Mouse (Mus musculus) limb, embryonic 15.5 days (tissue): Measurements from ENCODE around the gene Gm20388. TPM values are rescaled to one million over a fixed set of nuclear protein-coding genes. Genes with fewer than 3 reads are reported as not detected.

ENCODE experiments used
- ATAC-seq: fragments of 200-750 bp; cut with Nextera tagmentation; 2 replicates; pipeline ENCODE4 v1.8.0; 2017; ENCODE audit warnings: low read depth, moderate TSS enrichment; ENCODE audit not compliant: insufficient number of reproducible peaks, low FRiP score, low TSS enrichment
- H3K27ac ChIP-seq: fragments of 300-500 bp; sonication (generic); 2 replicates; pipeline ENCODE4 v1.5.1; 2015; ENCODE audit warnings: moderate library complexity, mild to moderate bottlenecking, inconsistent platforms
- H3K27me3 ChIP-seq: fragments of 300-500 bp; sonication (generic); 2 replicates; pipeline ENCODE4 v1.6.1; 2015; ENCODE audit warnings: inconsistent platforms
- H3K36me3 ChIP-seq: fragments of 300-500 bp; sonication (generic); 2 replicates; pipeline ENCODE4 v1.6.1; 2015; ENCODE audit warnings: inconsistent platforms
- H3K4me1 ChIP-seq: fragments of 300-500 bp; sonication (generic); 2 replicates; pipeline ENCODE4 v1.6.1; 2015; ENCODE audit warnings: inconsistent platforms
- H3K4me2 ChIP-seq: fragments of 300-500 bp; sonication (generic); 2 replicates; pipeline ENCODE4 v1.6.1; 2015; ENCODE audit warnings: mild to moderate bottlenecking, inconsistent platforms
- H3K4me3 ChIP-seq: fragments of 300-500 bp; sonication (generic); 2 replicates; pipeline ENCODE4 v1.5.1; 2015; ENCODE audit warnings: mild to moderate bottlenecking, inconsistent platforms
- H3K9ac ChIP-seq: fragments of 300-500 bp; sonication (generic); 2 replicates; pipeline ENCODE4 v1.6.1; 2015; ENCODE audit warnings: inconsistent platforms
- H3K9me3 ChIP-seq: fragments of 300-500 bp; sonication (generic); 2 replicates; pipeline ENCODE4 v1.6.1; 2016; ENCODE audit warnings: inconsistent platforms
- WGBS: fragments of 180-500 bp; shearing (Covaris S2); methylation state at CpG from one replicate; pipeline ENCODE4 v1.1.7; 2015; 5-methylcytosine and 5-hydroxymethylcytosine counted together
- polyA plus RNA-seq: library from polyadenylated mRNA; unstranded; fragments of >200 nt; fragmentation: Nextera tagmentation; extraction: Ambion mirVana; gene quantifications from 2 replicates; pipeline ENCODE4 v1.2.1, GENCODE M21; 2015

Gene Gm20388
- polyA plus RNA-seq, 1 experiment from 2014 or later = 4.9 TPM

GRCm38 (mm10) chr8:123298301-123298700 lies 3387.7 kb downstream of the Gm20388 start:
- Histone ChIP-seq H3K27ac (no peak overlapping the region), H3K9me3 (no peaks in the 10 kb centered on the region), H3K4me2 (no peak overlapping the region), H3K36me3 (peaks cover 21% of the 10 kb centered on the region), H3K4me1 (no peaks in the 10 kb centered on the region), H3K27me3 (no peaks in the 10 kb centered on the region), H3K4me3 (no peak overlapping the region), H3K9ac (no peak overlapping the region)
- 92% methylated on average over 11 of the region's 11 CpGs for WGBS
- ATAC-seq = no peak

GRCm38 (mm10) chr8:123308738-123309137 lies 3398.1 kb downstream of the Gm20388 start:
- no peaks in the 10 kb centered on the region for H3K27me3 ChIP-seq
- ATAC-seq = no peak
- H3K9me3 ChIP-seq = no peaks in the 10 kb centered on the region
- no peaks in the 10 kb centered on the region for H3K4me1 ChIP-seq
- H3K36me3 ChIP-seq = peaks cover 11% of the 10 kb centered on the region; the same call in 1 of the 2 replicates
- no peak overlapping the region for H3K27ac ChIP-seq
- 67% methylated on average over 4 of the region's 4 CpGs for WGBS
- H3K4me2 ChIP-seq = no peak overlapping the region
- H3K4me3 ChIP-seq = no peak overlapping the region
- H3K9ac ChIP-seq = no peak overlapping the region

- WGBS = 2% methylated on average over 21 of the region's 21 CpGs
- peak overlapping the region; percentile 47 for H3K9ac ChIP-seq
- H3K4me3 ChIP-seq = peak overlapping the region; percentile 54
- H3K36me3 ChIP-seq = no peaks in the 10 kb centered on the region
- no peaks in the 10 kb centered on the region for H3K9me3 ChIP-seq
- no peak overlapping the region for H3K27ac ChIP-seq
- H3K4me2 ChIP-seq = peak overlapping the region; percentile 88
- H3K4me1 ChIP-seq = peaks cover 19% of the 10 kb centered on the region
- peak; percentile 73 for ATAC-seq
- no peaks in the 10 kb centered on the region for H3K27me3 ChIP-seq
Observed at GRCm38 (mm10) chr8:123317781-123318466, 3407.3 kb downstream of the Gm20388 start.

- Histone ChIP-seq H3K4me3 (peak within 1 kb of the TSS; percentile 54), H3K9ac (peak within 1 kb of the TSS; percentile 47), H3K9me3 (no peaks in the 10 kb centered on the region), H3K36me3 (no peaks in the 10 kb centered on the region), H3K4me2 (peak within 1 kb of the TSS; percentile 88), H3K27ac (no peak within 1 kb of the TSS), H3K27me3 (no peaks in the 10 kb centered on the region), H3K4me1 (peaks cover 19% of the 10 kb centered on the region)
- WGBS = under 1% methylated on average over 24 of the region's 24 CpGs
- peak; percentile 95 for ATAC-seq
Observed at GRCm38 (mm10) chr8:123318467-123318911, 3407.8 kb downstream of the Gm20388 start, which contains the start of gene Fanca. Gene Fanca, minus strand, starts transcription at chr8:123318576.

- Histone ChIP-seq H3K4me3 (no peak overlapping the region), H3K27ac (no peak overlapping the region), H3K9ac (no peak overlapping the region), H3K4me2 (no peak overlapping the region), H3K27me3 (no peaks in the 10 kb centered on the region), H3K9me3 (no peaks in the 10 kb centered on the region), H3K36me3 (no peaks in the 10 kb centered on the region), H3K4me1 (peaks cover 19% of the 10 kb centered on the region)
- WGBS = 33% methylated on average over 7 of the region's 7 CpGs
- ATAC-seq = no peak
Observed at GRCm38 (mm10) chr8:123319522-123320164, 3409.0 kb downstream of the Gm20388 start.

- ATAC-seq = no peak
Observed at GRCm38 (mm10) chr8:123328552-123328951, 3417.9 kb downstream of the Gm20388 start.

GRCm38 (mm10) chr8:123329350-123329749 lies 3418.7 kb downstream of the Gm20388 start:
- Histone ChIP-seq H3K9ac (no peak overlapping the region), H3K4me2 (no peak overlapping the region), H3K4me1 (peaks cover 17% of the 10 kb centered on the region), H3K9me3 (no peaks in the 10 kb centered on the region), H3K27ac (no peak overlapping the region), H3K36me3 (no peaks in the 10 kb centered on the region), H3K4me3 (no peak overlapping the region), H3K27me3 (peaks cover 30% of the 10 kb centered on the region)
- 83% methylated on average over 4 of the region's 4 CpGs for WGBS
- no peak for ATAC-seq

More at GRCm38 (mm10) chr8:123328552-123328951, 3417.9 kb downstream of the Gm20388 start:
- Histone ChIP-seq H3K36me3 (no peaks in the 10 kb centered on the region), H3K4me1 (peaks cover 15% of the 10 kb centered on the region), H3K27ac (no peak overlapping the region), H3K4me2 (no peak overlapping the region), H3K27me3 (peaks cover 22% of the 10 kb centered on the region), H3K9me3 (no peaks in the 10 kb centered on the region), H3K9ac (no peak overlapping the region), H3K4me3 (no peak overlapping the region)
- 86% methylated on average over 2 of the region's 2 CpGs for WGBS

- Histone ChIP-seq H3K27ac (no peak overlapping the region), H3K4me1 (peaks cover 17% of the 10 kb centered on the region), H3K9me3 (no peaks in the 10 kb centered on the region), H3K9ac (no peak overlapping the region), H3K27me3 (peaks cover 35% of the 10 kb centered on the region), H3K4me3 (no peak overlapping the region), H3K36me3 (no peaks in the 10 kb centered on the region), H3K4me2 (no peak overlapping the region)
- ATAC-seq = no peak
- WGBS = 73% methylated on average over 5 of the region's 5 CpGs
Observed at GRCm38 (mm10) chr8:123329961-123330360, 3419.3 kb downstream of the Gm20388 start.

GRCm38 (mm10) chr8:123330701-123331100 lies 3420.1 kb downstream of the Gm20388 start:
- no peak overlapping the region for H3K27ac ChIP-seq
- H3K9me3 ChIP-seq = no peaks in the 10 kb centered on the region
- peaks cover 35% of the 10 kb centered on the region for H3K27me3 ChIP-seq
- no peak overlapping the region for H3K4me3 ChIP-seq
- no peak for ATAC-seq
- H3K36me3 ChIP-seq = no peaks in the 10 kb centered on the region
- WGBS = 68% methylated on average over 6 of the region's 6 CpGs
- H3K9ac ChIP-seq = no peak overlapping the region
- H3K4me1 ChIP-seq = peaks cover 17% of the 10 kb centered on the region
- H3K4me2 ChIP-seq = no peak overlapping the region

GRCm38 (mm10) chr8:123331301-123331700 lies 3420.7 kb downstream of the Gm20388 start:
- no peak overlapping the region for H3K9ac ChIP-seq
- no peak overlapping the region for H3K4me2 ChIP-seq
- no peak overlapping the region for H3K4me3 ChIP-seq
- ATAC-seq = no peak
- no peaks in the 10 kb centered on the region for H3K9me3 ChIP-seq
- H3K27ac ChIP-seq = no peak overlapping the region
- H3K27me3 ChIP-seq = peaks cover 35% of the 10 kb centered on the region
- no peaks in the 10 kb centered on the region for H3K36me3 ChIP-seq
- WGBS = 78% methylated on average over 2 of the region's 2 CpGs
- peaks cover 17% of the 10 kb centered on the region for H3K4me1 ChIP-seq

- peak overlapping the region; percentile 56 for H3K4me3 ChIP-seq
Observed at GRCm38 (mm10) chr8:123331810-123332209, 3421.2 kb downstream of the Gm20388 start.

More at GRCm38 (mm10) chr8:123331810-123332209, 3421.2 kb downstream of the Gm20388 start:
- no peaks in the 10 kb centered on the region for H3K9me3 ChIP-seq
- peak overlapping the region; percentile 96; the same call in 1 of the 2 replicates for H3K4me2 ChIP-seq
- H3K9ac ChIP-seq = no peak overlapping the region
- H3K27me3 ChIP-seq = peaks cover 35% of the 10 kb centered on the region
- no peaks in the 10 kb centered on the region for H3K36me3 ChIP-seq
- no peak overlapping the region for H3K27ac ChIP-seq
- 37% methylated on average over 8 of the region's 8 CpGs for WGBS
- ATAC-seq = no peak
- H3K4me1 ChIP-seq = peaks cover 17% of the 10 kb centered on the region
